Mouse (Mus musculus): ENCODE measurements around the gene Sirt6. TPM values are rescaled to one million over a fixed set of nuclear protein-coding genes. Genes with fewer than 3 reads are reported as not detected.
A peak's percentile ranks its signal among the peaks of the same experiment; 100 is the strongest.
"Not testable (repeated sequence)": the region's sequence is repeated elsewhere in the genome, so short reads cannot be mapped to it uniquely, and the experiment has no call there.

Gene Sirt6
- polyA plus RNA-seq, 1 experiment from 2014 or later = 34.1 TPM

GRCm38 (mm10) chr10:81643449-81644055, 16.0 kb upstream of the Sirt6 start:
- WGBS = under 1% methylated on average over 74 of the region's 75 CpGs
- ATAC-seq (replicated peaks; ENCODE audit: low FRiP score, low TSS enrichment, low read depth) = peak; percentile 89

GRCm38 (mm10) chr10:81642648-81643448, 15.3 kb upstream of the Sirt6 start:
- 19% methylated on average over 24 of the region's 24 CpGs for WGBS
- peaks cover 9% of the 10 kb centered on the region for H3K4me1 ChIP-seq (replicated peaks; ENCODE audit: control insufficient read depth, insufficient read depth, low read length)

More at GRCm38 (mm10) chr10:81643449-81644055, 16.0 kb upstream of the Sirt6 start:
- Histone ChIP-seq H3K27ac (ENCODE audit: low read depth) (peak overlapping the region; percentile 95), H3K4me2 (ENCODE audit: low read length) (peak overlapping the region; percentile 84), H3K4me1 (replicated peaks; ENCODE audit: control insufficient read depth, insufficient read depth, low read length) (peaks cover 9% of the 10 kb centered on the region), H3K27me3 (replicated peaks; ENCODE audit: control insufficient read depth, insufficient read depth, low read length) (no peaks in the 10 kb centered on the region), H3K4me3 (ENCODE audit: low read depth, low read length) (peak overlapping the region; percentile 80), H3K36me3 (ENCODE audit: control insufficient read depth, insufficient read depth, low read length) (no peaks in the 10 kb centered on the region), H3K9ac (ENCODE audit: low read length) (peak overlapping the region; percentile 93), H3K9me3 (ENCODE audit: control insufficient read depth, low read length) (no peaks in the 10 kb centered on the region)
- DNase-seq (ENCODE audit: low spot score) = peak; percentile 90

DNA sequence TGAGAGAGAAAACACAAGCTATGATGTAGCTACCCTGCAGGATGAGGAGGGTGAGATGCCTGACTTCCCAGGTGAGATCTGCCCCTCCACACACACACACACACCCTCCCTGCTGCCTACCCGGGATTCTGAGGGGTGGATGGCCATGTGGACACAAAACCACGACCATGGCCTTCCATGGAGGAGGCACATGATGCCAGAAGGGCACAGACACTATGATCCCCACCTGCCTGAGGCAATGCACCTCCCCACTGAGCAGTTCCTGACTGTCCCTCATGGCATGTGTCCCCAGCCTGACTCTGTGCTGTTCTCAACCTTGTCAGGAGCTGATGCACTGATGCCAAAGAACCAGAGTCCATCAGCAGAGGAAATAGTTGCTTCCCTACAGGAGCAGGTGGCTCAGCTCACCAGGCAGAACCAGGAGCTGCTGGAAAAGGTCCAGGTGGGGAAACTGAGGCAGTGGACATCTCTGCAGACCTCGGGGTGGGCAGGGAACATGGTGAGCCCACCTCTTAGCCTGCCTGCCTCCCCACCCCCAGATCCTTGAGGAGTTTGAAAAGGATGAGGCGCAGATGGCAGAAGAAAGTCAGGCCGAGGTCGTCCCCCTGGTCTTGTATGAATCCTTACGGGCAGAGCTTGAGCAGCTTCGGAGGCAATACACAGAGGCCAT, 14.5 kb upstream of the Sirt6 start:
- peak overlapping the region; percentile 80 for H3K4me3 ChIP-seq (ENCODE audit: low read depth, low read length)
- H3K36me3 ChIP-seq (ENCODE audit: control insufficient read depth, insufficient read depth, low read length) = no peaks in the 10 kb centered on the region
- H3K9ac ChIP-seq (ENCODE audit: low read length) = peak overlapping the region; percentile 93
- H3K27me3 ChIP-seq (replicated peaks; ENCODE audit: control insufficient read depth, insufficient read depth, low read length) = no peaks in the 10 kb centered on the region
- no peak overlapping the region for H3K27ac ChIP-seq (ENCODE audit: low read depth)
- no peak for DNase-seq (ENCODE audit: low spot score)
- H3K4me1 ChIP-seq (replicated peaks; ENCODE audit: control insufficient read depth, insufficient read depth, low read length) = peaks cover 9% of the 10 kb centered on the region
- no peak for ATAC-seq (replicated peaks; ENCODE audit: low FRiP score, low TSS enrichment, low read depth)
- H3K4me2 ChIP-seq (ENCODE audit: low read length) = peak overlapping the region; percentile 84
- H3K9me3 ChIP-seq (ENCODE audit: control insufficient read depth, low read length) = no peaks in the 10 kb centered on the region
- WGBS = 74% methylated on average over 8 of the region's 8 CpGs

More at GRCm38 (mm10) chr10:81642648-81643448, 15.3 kb upstream of the Sirt6 start:
- H3K9ac ChIP-seq (ENCODE audit: low read length) = peak overlapping the region; percentile 93
- peak; percentile 58 for DNase-seq (ENCODE audit: low spot score)
- H3K36me3 ChIP-seq (ENCODE audit: control insufficient read depth, insufficient read depth, low read length) = no peaks in the 10 kb centered on the region
- H3K27ac ChIP-seq (ENCODE audit: low read depth) = peak overlapping the region; percentile 95
- peak overlapping the region; percentile 84 for H3K4me2 ChIP-seq (ENCODE audit: low read length)
- no peaks in the 10 kb centered on the region for H3K9me3 ChIP-seq (ENCODE audit: control insufficient read depth, low read length)
- peak overlapping the region; percentile 80 for H3K4me3 ChIP-seq (ENCODE audit: low read depth, low read length)
- no peak; the same call in 1 of the 2 replicates for ATAC-seq (replicated peaks; ENCODE audit: low FRiP score, low TSS enrichment, low read depth)
- H3K27me3 ChIP-seq (replicated peaks; ENCODE audit: control insufficient read depth, insufficient read depth, low read length) = no peaks in the 10 kb centered on the region

DNA sequence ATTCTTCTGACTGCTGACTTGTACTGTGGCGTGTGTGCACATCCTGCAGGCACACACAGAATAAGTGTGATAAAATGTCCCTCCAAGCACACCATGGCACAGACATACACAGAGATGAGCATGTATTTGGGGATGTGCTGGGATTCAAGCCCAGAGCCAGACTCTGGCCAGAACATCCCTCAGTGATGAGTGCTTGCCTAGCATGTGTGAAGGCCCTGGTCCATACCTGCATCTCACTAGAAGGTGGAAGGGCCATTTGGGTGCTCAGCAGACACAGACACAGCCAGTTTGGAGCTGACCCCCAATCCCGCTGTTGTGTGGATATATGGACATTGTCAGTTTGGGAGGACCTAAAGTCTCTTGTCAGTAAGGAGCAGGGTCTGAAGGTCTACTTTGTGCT, 14.0 kb upstream of the Sirt6 start:
- H3K9ac ChIP-seq (ENCODE audit: low read length) = no peak overlapping the region
- no peak overlapping the region for H3K4me3 ChIP-seq (ENCODE audit: low read depth, low read length)
- 94% methylated on average over 2 of the region's 2 CpGs for WGBS
- no peak overlapping the region for H3K4me2 ChIP-seq (ENCODE audit: low read length)
- no peaks in the 10 kb centered on the region for H3K9me3 ChIP-seq (ENCODE audit: control insufficient read depth, low read length)
- H3K27me3 ChIP-seq (replicated peaks; ENCODE audit: control insufficient read depth, insufficient read depth, low read length) = no peaks in the 10 kb centered on the region
- no peak for ATAC-seq (replicated peaks; ENCODE audit: low FRiP score, low TSS enrichment, low read depth)
- H3K4me1 ChIP-seq (replicated peaks; ENCODE audit: control insufficient read depth, insufficient read depth, low read length) = peaks cover 9% of the 10 kb centered on the region
- H3K27ac ChIP-seq (ENCODE audit: low read depth) = no peak overlapping the region
- no peak for DNase-seq (ENCODE audit: low spot score)
- no peaks in the 10 kb centered on the region for H3K36me3 ChIP-seq (ENCODE audit: control insufficient read depth, insufficient read depth, low read length)

DNA sequence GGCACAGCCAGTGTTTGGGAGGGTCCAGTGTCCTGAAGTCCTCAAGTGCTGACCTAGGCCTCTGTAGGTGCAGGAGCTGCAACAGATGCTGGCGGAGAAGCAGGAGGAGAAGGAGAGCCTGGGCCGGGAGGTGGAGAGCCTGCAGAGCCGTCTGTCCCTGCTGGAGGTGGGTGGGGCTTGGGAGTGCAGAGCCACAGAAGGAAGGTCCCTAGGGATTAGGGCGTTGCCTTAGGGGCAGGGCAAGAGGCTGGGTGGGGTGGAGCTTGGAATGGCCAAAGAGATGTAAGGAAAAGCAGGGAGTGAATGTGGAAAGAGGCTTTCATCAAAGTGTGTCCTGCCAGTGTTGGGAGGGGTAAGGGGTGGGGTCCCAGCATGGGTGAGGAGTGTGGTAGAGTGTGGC, 13.2 kb upstream of the Sirt6 start:
- not testable (repeated sequence) for H3K4me1 ChIP-seq (replicated peaks; ENCODE audit: control insufficient read depth, insufficient read depth, low read length); H3K36me3 ChIP-seq (ENCODE audit: control insufficient read depth, insufficient read depth, low read length); H3K27ac ChIP-seq (ENCODE audit: low read depth); DNase-seq (ENCODE audit: low spot score); H3K9me3 ChIP-seq (ENCODE audit: control insufficient read depth, low read length); H3K27me3 ChIP-seq (replicated peaks; ENCODE audit: control insufficient read depth, insufficient read depth, low read length); H3K4me2 ChIP-seq (ENCODE audit: low read length); H3K9ac ChIP-seq (ENCODE audit: low read length); ATAC-seq (replicated peaks; ENCODE audit: low FRiP score, low TSS enrichment, low read depth); H3K4me3 ChIP-seq (ENCODE audit: low read depth, low read length)
- 29% methylated on average over 4 of the region's 4 CpGs for WGBS

- 78% methylated on average over 6 of the region's 6 CpGs for WGBS
- Histone ChIP-seq H3K9ac (ENCODE audit: low read length) (no peak overlapping the region), H3K4me1 (replicated peaks; ENCODE audit: control insufficient read depth, insufficient read depth, low read length) (peaks cover 10% of the 10 kb centered on the region), H3K36me3 (ENCODE audit: control insufficient read depth, insufficient read depth, low read length) (no peaks in the 10 kb centered on the region), H3K4me3 (ENCODE audit: low read depth, low read length) (no peak overlapping the region), H3K4me2 (ENCODE audit: low read length) (no peak overlapping the region), H3K9me3 (ENCODE audit: control insufficient read depth, low read length) (no peaks in the 10 kb centered on the region), H3K27me3 (replicated peaks; ENCODE audit: control insufficient read depth, insufficient read depth, low read length) (no peaks in the 10 kb centered on the region), H3K27ac (ENCODE audit: low read depth) (no peak overlapping the region)
- DNase-seq (ENCODE audit: low spot score) = no peak
- ATAC-seq (replicated peaks; ENCODE audit: low FRiP score, low TSS enrichment, low read depth) = no peak
Measured at GRCm38 (mm10) chr10:81638101-81638500, 10.5 kb upstream of the Sirt6 start.

- peaks cover 2% of the 10 kb centered on the region; the same call in 1 of the 2 replicates for H3K4me1 ChIP-seq (replicated peaks; ENCODE audit: control insufficient read depth, insufficient read depth, low read length)
- no peak overlapping the region for H3K4me3 ChIP-seq (ENCODE audit: low read depth, low read length)
- H3K9ac ChIP-seq (ENCODE audit: low read length) = no peak overlapping the region
- H3K27ac ChIP-seq (ENCODE audit: low read depth) = no peak overlapping the region
- 20% methylated on average over 8 of the region's 8 CpGs for WGBS
- no peaks in the 10 kb centered on the region for H3K36me3 ChIP-seq (ENCODE audit: control insufficient read depth, insufficient read depth, low read length)
- H3K4me2 ChIP-seq (ENCODE audit: low read length) = no peak overlapping the region
- no peaks in the 10 kb centered on the region for H3K9me3 ChIP-seq (ENCODE audit: control insufficient read depth, low read length)
- DNase-seq (ENCODE audit: low spot score) (no peak), ATAC-seq (replicated peaks; ENCODE audit: low FRiP score, low TSS enrichment, low read depth) (no peak)
- no peaks in the 10 kb centered on the region for H3K27me3 ChIP-seq (replicated peaks; ENCODE audit: control insufficient read depth, insufficient read depth, low read length)
Measured at GRCm38 (mm10) chr10:81636338-81636737, 8.7 kb upstream of the Sirt6 start.

DNA sequence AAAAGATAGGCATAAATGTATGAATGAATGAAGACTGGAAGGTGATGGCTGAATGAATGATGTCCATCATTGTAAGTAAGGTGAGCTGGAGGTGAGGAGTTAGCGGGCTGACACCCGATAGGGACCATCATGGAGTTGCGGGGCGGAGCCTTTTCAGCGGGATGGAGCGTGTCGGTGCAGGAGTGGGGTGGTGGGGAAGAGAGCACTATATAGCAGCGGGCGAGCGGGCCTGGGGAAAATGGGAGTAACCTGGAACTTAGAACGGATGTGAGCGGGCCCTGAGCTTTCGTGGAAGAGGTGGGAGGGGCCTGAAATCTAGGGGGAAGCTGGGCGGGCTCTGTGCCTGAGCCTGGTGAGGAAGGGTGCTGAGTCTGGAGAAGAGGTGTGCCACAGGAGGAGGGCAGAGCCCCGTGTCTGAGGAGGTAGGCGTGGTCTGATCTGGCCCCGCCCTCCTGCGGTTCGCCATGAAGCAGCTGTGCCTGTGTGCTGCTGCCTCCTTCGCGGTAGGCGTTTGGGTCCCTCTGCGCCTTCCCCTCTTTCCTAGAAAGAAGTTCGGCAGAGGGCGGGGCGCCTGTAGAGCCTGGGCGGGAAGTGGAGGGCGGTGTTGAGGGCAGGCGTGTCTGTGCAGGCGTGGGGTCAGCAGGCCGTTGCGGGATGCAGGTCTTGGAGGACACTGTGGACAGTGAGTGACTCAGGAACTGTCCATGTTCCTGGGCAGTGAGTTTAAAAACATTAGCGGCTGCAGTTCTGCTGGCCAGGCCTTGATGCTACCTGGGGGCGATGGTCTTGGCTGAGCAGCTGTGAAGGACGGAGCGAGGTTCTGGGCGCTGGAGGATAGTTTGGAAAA, 5.9 kb upstream of the Sirt6 start:
- peak; percentile 92 for DNase-seq (ENCODE audit: low spot score)
- Histone ChIP-seq H3K27ac (ENCODE audit: low read depth) (peak overlapping the region; percentile 43; the same call in 1 of the 2 replicates), H3K36me3 (ENCODE audit: control insufficient read depth, insufficient read depth, low read length) (no peaks in the 10 kb centered on the region), H3K27me3 (replicated peaks; ENCODE audit: control insufficient read depth, insufficient read depth, low read length) (no peaks in the 10 kb centered on the region), H3K4me1 (replicated peaks; ENCODE audit: control insufficient read depth, insufficient read depth, low read length) (peaks cover 2% of the 10 kb centered on the region; the same call in 1 of the 2 replicates), H3K9me3 (ENCODE audit: control insufficient read depth, low read length) (no peaks in the 10 kb centered on the region), H3K4me2 (ENCODE audit: low read length) (peak overlapping the region; percentile 53), H3K4me3 (ENCODE audit: low read depth, low read length) (peak overlapping the region; percentile 47), H3K9ac (ENCODE audit: low read length) (peak overlapping the region; percentile 46)
- ATAC-seq (replicated peaks; ENCODE audit: low FRiP score, low TSS enrichment, low read depth) = peak; percentile 94
- 3% methylated on average over 37 of the region's 37 CpGs for WGBS
